Mouse (Mus musculus): ENCODE measurements around the gene Prr29.
A peak's percentile ranks its signal among the peaks of the same experiment; 100 is the strongest.

Gene Prr29

GRCm38 (mm10) chr11:106410507-106410906 is 45.2 kb downstream of the Prr29 start:
- no peak for DNase-seq

- no peak for DNase-seq
Observed at GRCm38 (mm10) chr11:106411157-106411556, 45.9 kb downstream of the Prr29 start.

- DNase-seq = no peak
Observed at GRCm38 (mm10) chr11:106412641-106413360, 47.5 kb downstream of the Prr29 start.

- DNase-seq = no peak
Observed at GRCm38 (mm10) chr11:106416331-106416730, 51.1 kb downstream of the Prr29 start.

GRCm38 (mm10) chr11:106417860-106418259 is 52.6 kb downstream of the Prr29 start:
- no peak for DNase-seq

GRCm38 (mm10) chr11:106418622-106419196 is 53.4 kb downstream of the Prr29 start:
- peak; percentile 90 for DNase-seq

GRCm38 (mm10) chr11:106419262-106420102 is 54.2 kb downstream of the Prr29 start:
- no peak for DNase-seq

GRCm38 (mm10) chr11:106425201-106425600 is 59.9 kb downstream of the Prr29 start:
- no peak for DNase-seq

- no peak for DNase-seq
Observed at GRCm38 (mm10) chr11:106426447-106426846, 61.2 kb downstream of the Prr29 start.

Measured in kidney, postnatal 14 days (tissue).